Mouse (Mus musculus): ENCODE measurements around the gene Pdx1. TPM values are rescaled to one million over a fixed set of nuclear protein-coding genes. Genes with fewer than 3 reads are reported as not detected.

Gene Pdx1
- polyA plus RNA-seq, 1 experiment from 2014 or later, result 0.44 TPM

GRCm38 (mm10) chr5:147270673-147271655 is 1.2 kb downstream of the Pdx1 start:
- Histone ChIP-seq H3K36me3 (no peaks in the 10 kb centered on the region), H3K4me3 (no peak overlapping the region), H3K9me3 (no peaks in the 10 kb centered on the region), H3K4me1 (peaks cover 11% of the 10 kb centered on the region), H3K27ac (no peak overlapping the region), H3K27me3 (ENCODE audit: insufficient read depth, poor library complexity, severe bottlenecking) (peaks cover 100% of the 10 kb centered on the region)
- DNase-seq (ENCODE audit: low spot score), result no peak
- WGBS, result 1% methylated on average over 29 of the region's 29 CpGs

GRCm38 (mm10) chr5:147272046-147272807 is 2.5 kb downstream of the Pdx1 start:
- no peak overlapping the region for H3K27ac ChIP-seq
- peaks cover 100% of the 10 kb centered on the region for H3K27me3 ChIP-seq (ENCODE audit: insufficient read depth, poor library complexity, severe bottlenecking)
- no peaks in the 10 kb centered on the region for H3K36me3 ChIP-seq
- 4% methylated on average over 12 of the region's 12 CpGs for WGBS
- no peaks in the 10 kb centered on the region for H3K9me3 ChIP-seq
- no peak overlapping the region for H3K4me3 ChIP-seq
- DNase-seq (ENCODE audit: low spot score), result no peak
- H3K4me1 ChIP-seq, result peaks cover 11% of the 10 kb centered on the region

- DNase-seq (ENCODE audit: low spot score), result no peak
- Histone ChIP-seq H3K4me1 (peaks cover 11% of the 10 kb centered on the region), H3K4me3 (no peak overlapping the region), H3K27ac (no peak overlapping the region), H3K9me3 (no peaks in the 10 kb centered on the region), H3K36me3 (no peaks in the 10 kb centered on the region), H3K27me3 (ENCODE audit: insufficient read depth, poor library complexity, severe bottlenecking) (peaks cover 100% of the 10 kb centered on the region)
- 2% methylated on average over 10 of the region's 10 CpGs for WGBS
Measured at GRCm38 (mm10) chr5:147272808-147273345, 3.1 kb downstream of the Pdx1 start.

- peaks cover 11% of the 10 kb centered on the region for H3K4me1 ChIP-seq
- no peak for DNase-seq (ENCODE audit: low spot score)
- H3K27ac ChIP-seq, result no peak overlapping the region
- WGBS, result 1% methylated on average over 48 of the region's 48 CpGs
- no peak overlapping the region for H3K4me3 ChIP-seq
- H3K36me3 ChIP-seq, result no peaks in the 10 kb centered on the region
- peaks cover 100% of the 10 kb centered on the region for H3K27me3 ChIP-seq (ENCODE audit: insufficient read depth, poor library complexity, severe bottlenecking)
- H3K9me3 ChIP-seq, result no peaks in the 10 kb centered on the region
Measured at GRCm38 (mm10) chr5:147274174-147275141, 4.7 kb downstream of the Pdx1 start.

GRCm38 (mm10) chr5:147275761-147276160 is 6.0 kb downstream of the Pdx1 start:
- Histone ChIP-seq H3K27me3 (ENCODE audit: insufficient read depth, poor library complexity, severe bottlenecking) (peaks cover 100% of the 10 kb centered on the region), H3K27ac (no peak overlapping the region), H3K9me3 (no peaks in the 10 kb centered on the region), H3K36me3 (no peaks in the 10 kb centered on the region), H3K4me3 (no peak overlapping the region), H3K4me1 (0 out of 2 replicates have a peak, but pooled peaks cover 3% of the 10 kb centered on the region)
- no peak for DNase-seq (ENCODE audit: low spot score)
- WGBS, result 11% methylated on average over 3 of the region's 3 CpGs

- no peak overlapping the region for H3K27ac ChIP-seq
- H3K4me3 ChIP-seq, result no peak overlapping the region
- peaks cover 100% of the 10 kb centered on the region for H3K27me3 ChIP-seq (ENCODE audit: insufficient read depth, poor library complexity, severe bottlenecking)
- 1% methylated on average over 18 of the region's 18 CpGs for WGBS
- no peak for DNase-seq (ENCODE audit: low spot score)
- 0 out of 2 replicates have a peak, but pooled peaks cover 3% of the 10 kb centered on the region for H3K4me1 ChIP-seq
- H3K36me3 ChIP-seq, result no peaks in the 10 kb centered on the region
- H3K9me3 ChIP-seq, result no peaks in the 10 kb centered on the region
Measured at GRCm38 (mm10) chr5:147276701-147277546, 7.2 kb downstream of the Pdx1 start.

- 2% methylated on average over 13 of the region's 13 CpGs for WGBS
- no peaks in the 10 kb centered on the region for H3K36me3 ChIP-seq
- no peak overlapping the region for H3K4me3 ChIP-seq
Measured at GRCm38 (mm10) chr5:147277547-147277925, 7.8 kb downstream of the Pdx1 start.

GRCm38 (mm10) chr5:147284365-147284764 is 14.6 kb downstream of the Pdx1 start:
- H3K36me3 ChIP-seq, result no peaks in the 10 kb centered on the region
- H3K9me3 ChIP-seq, result no peaks in the 10 kb centered on the region
- H3K4me1 ChIP-seq, result no peaks in the 10 kb centered on the region
- H3K4me3 ChIP-seq, result no peak overlapping the region
- H3K27ac ChIP-seq, result no peak overlapping the region
- DNase-seq (ENCODE audit: low spot score), result no peak
- H3K27me3 ChIP-seq (ENCODE audit: insufficient read depth, poor library complexity, severe bottlenecking), result peaks cover 49% of the 10 kb centered on the region
- WGBS, result 68% methylated on average over 4 of the region's 4 CpGs

More at GRCm38 (mm10) chr5:147277547-147277925, 7.8 kb downstream of the Pdx1 start:
- Histone ChIP-seq H3K27me3 (ENCODE audit: insufficient read depth, poor library complexity, severe bottlenecking) (peaks cover 96% of the 10 kb centered on the region), H3K9me3 (no peaks in the 10 kb centered on the region), H3K27ac (no peak overlapping the region), H3K4me1 (0 out of 2 replicates have a peak, but pooled peaks cover 3% of the 10 kb centered on the region)
- DNase-seq (ENCODE audit: low spot score), result no peak

GRCm38 (mm10) chr5:147291764-147292505 is 22.2 kb downstream of the Pdx1 start:
- H3K36me3 ChIP-seq, result no peaks in the 10 kb centered on the region
- WGBS, result 25% methylated on average over 16 of the region's 16 CpGs
- H3K27me3 ChIP-seq (ENCODE audit: insufficient read depth, poor library complexity, severe bottlenecking), result peaks cover 66% of the 10 kb centered on the region
- H3K4me3 ChIP-seq, result no peak overlapping the region
- no peak overlapping the region for H3K27ac ChIP-seq
- peaks cover 16% of the 10 kb centered on the region for H3K4me1 ChIP-seq
- DNase-seq (ENCODE audit: low spot score), result no peak
- no peaks in the 10 kb centered on the region for H3K9me3 ChIP-seq

GRCm38 (mm10) chr5:147292506-147293120 is 22.9 kb downstream of the Pdx1 start:
- WGBS, result 29% methylated on average over 13 of the region's 13 CpGs
- Histone ChIP-seq H3K9me3 (no peaks in the 10 kb centered on the region), H3K4me1 (peaks cover 16% of the 10 kb centered on the region), H3K4me3 (no peak overlapping the region), H3K36me3 (no peaks in the 10 kb centered on the region), H3K27ac (no peak overlapping the region), H3K27me3 (ENCODE audit: insufficient read depth, poor library complexity, severe bottlenecking) (peaks cover 66% of the 10 kb centered on the region)
- no peak for DNase-seq (ENCODE audit: low spot score)

Data from heart, embryonic 10.5 days (tissue).